Mouse (Mus musculus) cortical plate, adult 2 months (tissue): ENCODE results near the gene Gm10300.

Experiments
- CTCF ChIP-seq: fragments of 200-500 bp; IDR thresholded peaks from 2 replicates; pipeline ENCODE4 v1.5.1; 2011; ENCODE audit warnings: mild to moderate bottlenecking, control low read depth, low read length; ENCODE audit not compliant: insufficient read depth; ENCODE audit errors: extremely low read depth
- POLR2A ChIP-seq: fragments of 200-500 bp; IDR thresholded peaks from 2 replicates; pipeline ENCODE4 v1.6.1; 2011; ENCODE audit warnings: mild to moderate bottlenecking, low read length, control low read depth; ENCODE audit not compliant: insufficient read depth; ENCODE audit errors: extremely low read depth

GRCm38 (mm10) chr4:132071674-132072073 is 2.8 kb upstream of the Gm10300 start:
- TF ChIP-seq POLR2A: no peak
- TF ChIP-seq CTCF: no peak
